Mouse (Mus musculus): ENCODE results near the gene Bin2.

- TF ChIP-seq CTCF (IDR thresholded peaks at IDR 0.05; ENCODE audit: borderline replicate concordance, extremely low read depth, insufficient read depth, insufficient read length) = no peak
- TF ChIP-seq POLR2A (IDR thresholded peaks at IDR 0.05; ENCODE audit: borderline replicate concordance, extremely low read depth, insufficient read depth, insufficient read length, poor library complexity, severe bottlenecking) = no peak
Measured at GRCm38 (mm10) chr15:100623754-100624153, 45.6 kb downstream of the Bin2 start.

Measured in brain, embryonic 14.5 days (tissue).